Mouse (Mus musculus) gastrocnemius, postnatal 4 days (tissue): Measurements from ENCODE around the gene Ncor2. TPM values are rescaled to one million over a fixed set of nuclear protein-coding genes. Genes with fewer than 3 reads are reported as not detected.

Source experiments
- DNase-seq, 2 experiments: peaks; one replicate each; pipeline ENCODE4 v3.0.0; 2021 to 2022; ENCODE audit warnings: low spot score in 2 of 2, mixed read lengths in 2 of 2
- total RNA-seq, 2 experiments: library from RNA; stranded (reverse); gene quantifications; 2 replicates each; pipeline ENCODE4 v1.2.3; 2021

Gene Ncor2
- total RNA-seq, 2 experiments from 2014 or later: 168 to 179 TPM

DNA sequence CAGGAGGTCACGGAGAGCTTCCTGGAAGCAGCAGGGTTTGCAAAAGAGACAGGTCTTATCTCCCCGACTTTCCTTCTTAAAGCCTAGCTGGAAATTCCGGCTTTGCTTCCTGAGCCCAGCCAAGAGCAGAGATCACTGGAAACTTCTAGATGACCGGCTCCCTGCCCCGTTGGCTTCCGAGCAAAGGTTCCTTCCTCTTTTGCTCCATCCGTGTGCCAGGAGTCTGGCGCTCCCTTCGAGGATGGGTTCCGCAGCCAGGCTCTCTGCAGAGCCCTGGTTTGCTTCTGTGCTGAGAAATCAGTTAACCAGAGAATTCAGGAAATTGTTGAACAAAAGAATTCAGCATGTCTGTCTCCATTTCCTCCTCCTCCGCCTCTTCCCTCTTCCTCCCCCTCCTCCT is 186.1 kb downstream of the Ncor2 start:
- no peak for DNase-seq

DNA sequence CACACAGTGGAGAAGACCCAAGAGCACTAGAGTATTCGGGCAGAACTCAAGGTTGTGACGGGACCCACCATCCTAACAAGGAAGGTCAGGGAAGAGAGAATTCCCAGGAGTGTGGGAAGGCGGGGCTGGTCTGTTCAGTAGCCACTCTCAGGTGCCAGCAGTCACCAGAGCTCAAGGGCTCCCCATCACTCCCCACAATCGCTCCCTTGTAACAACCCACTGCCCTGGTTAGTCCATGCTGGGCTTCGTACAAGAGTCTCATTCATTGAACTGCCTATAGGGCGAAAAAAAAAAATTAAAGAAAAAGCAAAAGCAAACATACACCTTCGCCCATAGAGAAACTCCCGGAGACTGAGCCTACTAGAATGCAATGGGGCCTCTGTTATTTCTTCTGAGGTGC is 186.7 kb downstream of the Ncor2 start:
- no peak for DNase-seq

DNA sequence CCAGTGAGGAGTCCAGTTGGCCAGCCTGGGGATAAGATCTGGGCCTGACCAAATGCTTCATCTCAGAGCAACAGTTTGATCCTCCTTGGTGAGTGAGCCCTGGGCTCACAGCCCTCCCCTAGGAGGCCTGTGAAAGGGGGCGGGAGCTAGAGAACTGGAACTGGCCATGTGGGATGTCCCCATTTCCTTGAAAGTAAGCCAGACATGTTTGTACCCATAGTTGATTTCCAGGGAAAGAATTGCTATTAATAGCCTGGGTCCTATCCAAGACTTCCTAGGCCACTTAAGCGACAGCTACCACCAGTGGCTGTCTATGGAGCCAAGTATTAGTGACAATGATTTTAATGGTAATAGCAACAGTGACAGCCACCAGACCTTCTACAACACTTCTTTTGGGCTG is 189.3 kb downstream of the Ncor2 start:
- DNase-seq: no peak

DNA sequence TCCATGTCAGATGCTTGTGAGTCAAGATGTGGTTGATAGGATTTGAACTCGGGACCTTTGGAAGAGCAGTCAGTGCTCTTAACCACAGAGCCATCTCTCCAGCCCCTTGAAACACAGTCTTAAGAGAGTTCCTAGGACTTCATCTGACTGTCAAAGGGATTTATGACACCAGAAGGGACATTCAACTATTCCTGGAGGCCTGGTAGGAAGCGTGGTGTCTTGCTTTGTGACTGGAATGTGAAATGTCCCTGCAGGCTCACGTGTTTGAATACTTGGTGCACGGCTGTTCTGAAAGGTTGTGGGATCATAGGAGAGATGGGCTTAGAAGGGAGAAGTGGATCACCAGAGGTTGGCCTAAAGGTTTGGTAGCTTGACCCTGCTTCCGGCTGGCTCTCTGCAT is 192.4 kb downstream of the Ncor2 start:
- no peak for DNase-seq

DNA sequence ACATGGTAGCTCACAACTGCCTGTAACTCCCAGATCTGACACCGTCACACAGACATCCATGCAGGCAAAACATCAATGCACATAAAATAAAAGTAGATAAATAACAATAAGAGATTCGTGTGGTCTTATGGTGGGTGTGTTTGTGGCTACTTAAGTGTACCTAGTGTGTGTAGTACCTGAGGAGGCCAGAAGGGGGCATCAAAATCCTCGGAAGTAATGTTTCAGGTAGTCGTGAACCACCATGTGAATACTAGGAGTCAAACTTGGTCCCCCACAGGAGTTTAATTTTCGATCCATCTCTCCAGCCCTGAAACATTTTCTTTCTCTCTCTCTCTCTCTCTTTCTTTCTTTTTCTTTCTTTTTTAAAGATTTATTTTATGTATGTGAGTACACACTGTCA is 192.8 kb downstream of the Ncor2 start:
- no peak for DNase-seq

DNA sequence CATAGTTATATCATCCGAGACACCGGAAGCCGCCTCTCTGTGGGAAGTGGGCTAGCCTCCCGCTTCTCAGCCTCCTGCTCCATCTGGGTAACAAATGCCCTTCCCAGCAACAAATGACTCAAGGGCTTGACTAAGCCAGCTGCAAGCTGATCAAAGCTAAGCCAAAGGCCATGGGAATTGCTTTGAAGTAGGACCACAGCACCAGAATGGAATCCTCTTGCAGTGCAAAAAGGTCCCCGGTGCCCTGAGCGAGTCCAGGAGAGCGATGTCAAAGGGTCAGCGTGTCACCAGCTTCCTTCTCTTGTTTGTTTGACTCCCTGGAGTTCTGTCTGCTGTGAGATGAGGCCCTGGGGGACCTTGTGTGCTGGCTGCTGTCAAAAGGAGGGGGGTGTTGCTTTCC is 209.2 kb downstream of the Ncor2 start:
- no peak for DNase-seq

Other genes starting within 250 kb of the Ncor2 start
- gene Rflna, start 176.0 kb downstream of the Ncor2 start, total RNA-seq: 1 to 10 TPM; 2.0 to 2.3 TPM
- 10 to 100 TPM; 49.4 to 54.6 TPM for gene Scarb1, start 161.9 kb upstream of the Ncor2 start, total RNA-seq
- gene Gm10382, start 210.1 kb upstream of the Ncor2 start, total RNA-seq: not detected
- gene Ubc, start 211.0 kb upstream of the Ncor2 start, total RNA-seq: 100 to 1,000 TPM; 650 to 744 TPM